Mouse (Mus musculus) forebrain, embryonic 13.5 days (tissue): ENCODE results near the gene Arhgef38. TPM values are rescaled to one million over a fixed set of nuclear protein-coding genes. Genes with fewer than 3 reads are reported as not detected.
A peak's percentile ranks its signal among the peaks of the same experiment; 100 is the strongest.

Source experiments
- ATAC-seq: fragments of 200-750 bp; cut with Nextera tagmentation; 2 replicates; pipeline ENCODE4 v1.8.0; 2017
- H3K27ac ChIP-seq: fragments of 300-500 bp; sonication (generic); 2 replicates; pipeline ENCODE4 v1.5.1; 2015; ENCODE audit warnings: inconsistent platforms, mild to moderate bottlenecking, moderate library complexity
- H3K27me3 ChIP-seq: fragments of 300-500 bp; sonication (generic); 2 replicates; pipeline ENCODE4 v1.6.1; 2015; ENCODE audit warnings: mild to moderate bottlenecking, inconsistent platforms
- H3K36me3 ChIP-seq: fragments of 300-500 bp; sonication (generic); 2 replicates; pipeline ENCODE4 v1.6.1; 2015; ENCODE audit warnings: mild to moderate bottlenecking, inconsistent platforms; ENCODE audit not compliant: poor library complexity, severe bottlenecking
- H3K4me1 ChIP-seq: fragments of 300-500 bp; sonication (generic); 2 replicates; pipeline ENCODE4 v1.6.1; 2015; ENCODE audit warnings: inconsistent platforms
- H3K4me2 ChIP-seq: fragments of 300-500 bp; sonication (generic); 2 replicates; pipeline ENCODE4 v1.6.1; 2015; ENCODE audit warnings: inconsistent platforms, mild to moderate bottlenecking, moderate library complexity
- H3K4me3 ChIP-seq: fragments of 300-500 bp; sonication (generic); 2 replicates; pipeline ENCODE4 v1.5.1; 2015; ENCODE audit warnings: mild to moderate bottlenecking, inconsistent platforms
- H3K9ac ChIP-seq: fragments of 300-500 bp; sonication (generic); 2 replicates; pipeline ENCODE4 v1.6.1; 2015; ENCODE audit warnings: mild to moderate bottlenecking, inconsistent platforms
- H3K9me3 ChIP-seq: fragments of 300-500 bp; sonication (generic); replicated peaks from 2 replicates; pipeline ENCODE4 v1.6.1; 2016; ENCODE audit warnings: inconsistent platforms
- WGBS: fragments of 180-500 bp; shearing (Covaris S2); methylation state at CpG from one replicate; pipeline ENCODE4 v1.1.7; 2015; 5-methylcytosine and 5-hydroxymethylcytosine counted together
- polyA plus RNA-seq: library from polyadenylated mRNA; unstranded; fragments of >200 nt; fragmentation: Nextera tagmentation; extraction: Ambion mirVana; gene quantifications from 2 replicates; pipeline ENCODE4 v1.2.1, GENCODE M21; 2015

The Arhgef38 gene
- polyA plus RNA-seq, 1 experiment from 2014 or later, result not detected

DNA sequence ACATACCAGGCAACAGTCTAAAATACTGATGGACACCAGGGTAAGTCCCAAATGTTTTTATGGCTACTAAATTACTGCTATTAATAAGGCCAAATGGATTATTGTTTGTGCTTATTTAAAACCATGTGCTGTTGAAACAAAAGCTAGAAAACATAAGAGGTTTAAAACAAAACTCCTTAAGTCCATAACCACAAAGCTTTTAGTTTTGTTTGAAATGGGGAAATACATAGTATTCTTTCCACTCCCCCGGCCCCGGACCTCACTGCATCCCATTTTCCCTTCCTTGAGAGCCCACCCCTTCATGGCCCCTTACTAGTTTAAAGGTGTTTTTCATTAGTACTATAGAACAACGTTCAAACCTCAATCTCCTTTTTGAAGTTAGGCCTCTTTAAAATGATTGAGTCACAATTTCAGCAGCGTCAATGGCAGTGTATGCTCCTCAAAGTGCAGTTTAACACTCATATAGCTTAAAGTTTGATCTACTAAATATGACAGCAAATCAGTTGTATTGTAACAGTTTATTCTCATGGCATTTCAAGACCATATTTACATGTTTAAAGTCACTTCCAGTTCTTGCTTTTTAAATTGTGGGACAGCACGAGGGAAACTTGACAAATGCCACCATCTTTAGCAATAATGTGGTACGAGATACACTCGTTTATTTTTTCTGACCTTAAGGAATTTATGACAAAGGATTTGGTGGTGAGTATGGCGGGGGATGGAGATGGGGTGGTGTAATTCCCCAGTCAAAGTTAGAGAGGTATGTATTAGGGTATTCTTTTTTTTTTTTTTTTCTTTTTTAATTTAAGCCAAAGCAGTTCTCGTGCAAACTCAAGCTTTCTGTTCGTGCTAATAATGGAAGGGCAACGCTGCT is 144.3 kb downstream of the Arhgef38 start:
- Histone ChIP-seq H3K27ac (peak overlapping the region; percentile 97), H3K36me3 (no peaks in the 10 kb centered on the region), H3K4me1 (peaks cover 30% of the 10 kb centered on the region), H3K9ac (peak overlapping the region; percentile 85), H3K4me2 (peak overlapping the region; percentile 69), H3K27me3 (no peaks in the 10 kb centered on the region), H3K4me3 (peak overlapping the region; percentile 76), H3K9me3 (no peaks in the 10 kb centered on the region)
- ATAC-seq, result no peak
- WGBS, result 6% methylated on average over 11 of the region's 11 CpGs

DNA sequence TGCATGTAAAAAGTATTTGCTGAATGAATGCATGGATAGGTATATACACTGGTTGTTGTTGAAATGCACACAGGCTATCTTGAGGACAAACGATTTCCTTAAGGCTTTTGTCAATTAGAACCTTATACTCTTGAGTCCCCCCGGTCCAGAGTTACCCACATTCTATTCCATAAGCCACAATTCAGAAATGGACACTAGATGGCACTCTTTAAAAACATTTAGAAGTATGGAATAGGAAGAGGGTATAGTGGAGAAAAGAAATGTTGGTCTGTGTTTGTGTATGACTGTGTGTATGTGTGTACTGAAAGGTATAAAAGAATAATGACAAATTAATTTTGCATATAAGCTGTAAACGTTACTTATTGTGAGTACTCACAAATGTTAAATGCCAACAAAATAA is 148.9 kb downstream of the Arhgef38 start:
- H3K36me3 ChIP-seq, result peaks cover 31% of the 10 kb centered on the region
- no peaks in the 10 kb centered on the region for H3K9me3 ChIP-seq
- peaks cover 17% of the 10 kb centered on the region for H3K4me1 ChIP-seq
- H3K9ac ChIP-seq, result no peak overlapping the region
- no peak overlapping the region for H3K4me3 ChIP-seq
- no peaks in the 10 kb centered on the region for H3K27me3 ChIP-seq
- 68% methylated on average over 3 of the region's 3 CpGs for WGBS
- H3K27ac ChIP-seq, result no peak overlapping the region
- ATAC-seq, result peak; percentile 83
- H3K4me2 ChIP-seq, result no peak overlapping the region

DNA sequence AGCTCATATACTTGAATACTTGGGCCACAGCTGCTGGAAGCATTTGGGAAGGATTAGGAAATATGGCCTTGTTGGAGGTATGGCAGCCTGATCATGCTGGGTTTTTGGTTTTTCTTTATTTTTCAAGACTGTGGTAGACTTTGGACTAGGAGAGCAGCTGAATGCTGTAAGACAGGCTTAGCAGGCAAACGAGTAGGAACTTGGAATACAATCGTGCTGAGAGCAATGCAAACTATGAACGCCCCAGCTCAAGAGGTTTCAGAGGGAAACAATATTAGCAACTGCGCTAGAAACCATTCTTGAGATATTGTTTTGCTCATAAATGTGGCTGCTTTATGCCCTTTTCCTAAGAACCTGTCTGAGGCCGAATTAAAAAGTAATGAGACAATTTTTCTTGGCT is 152.0 kb downstream of the Arhgef38 start:
- Histone ChIP-seq H3K27me3 (no peaks in the 10 kb centered on the region), H3K9me3 (no peaks in the 10 kb centered on the region), H3K36me3 (peaks cover 49% of the 10 kb centered on the region), H3K9ac (no peak overlapping the region), H3K4me3 (no peak overlapping the region), H3K27ac (no peak overlapping the region), H3K4me1 (no peaks in the 10 kb centered on the region), H3K4me2 (no peak overlapping the region)
- 88% methylated on average over 5 of the region's 5 CpGs for WGBS
- no peak for ATAC-seq

DNA sequence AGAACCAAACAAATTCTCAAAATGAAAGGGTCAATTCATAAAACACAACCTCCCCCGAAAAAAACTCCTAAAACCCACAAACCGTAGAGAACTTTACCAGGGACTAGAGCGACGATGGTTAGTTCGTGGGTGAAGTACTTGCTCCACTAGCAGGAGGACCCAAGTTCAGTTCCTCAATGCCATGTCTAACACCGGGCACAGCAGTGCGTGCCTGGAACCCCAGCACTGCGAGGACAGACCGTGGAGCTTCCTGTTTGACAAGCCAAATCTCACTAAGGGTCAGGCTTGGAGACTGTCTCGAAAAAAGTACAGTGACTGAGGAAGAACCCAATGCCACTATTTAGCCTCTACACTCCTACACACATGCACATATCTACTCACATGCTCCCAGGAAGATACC is 159.2 kb downstream of the Arhgef38 start:
- no peaks in the 10 kb centered on the region for H3K4me1 ChIP-seq
- H3K9me3 ChIP-seq, result no peaks in the 10 kb centered on the region
- H3K4me2 ChIP-seq, result no peak overlapping the region
- WGBS, result 92% methylated on average over 10 of the region's 10 CpGs
- no peak overlapping the region for H3K9ac ChIP-seq
- H3K27me3 ChIP-seq, result no peaks in the 10 kb centered on the region
- H3K27ac ChIP-seq, result no peak overlapping the region
- no peak overlapping the region for H3K4me3 ChIP-seq
- no peak for ATAC-seq
- H3K36me3 ChIP-seq, result peaks cover 27% of the 10 kb centered on the region

Other genes starting within 250 kb of the Arhgef38 start
- gene Ints12, start 143.1 kb downstream of the Arhgef38 start, polyA plus RNA-seq, result 21.3 and 22.7 TPM in 2 replicates
- 6.6 and 6.7 TPM in 2 replicates for gene Gstcd, start 142.9 kb downstream of the Arhgef38 start, polyA plus RNA-seq
- gene Ppa2, start 75.2 kb upstream of the Arhgef38 start, polyA plus RNA-seq, result 79.3 and 85.9 TPM in 2 replicates